Mouse (Mus musculus) CH12.LX (cell line): ENCODE results near the gene Adamts15. TPM values are rescaled to one million over a fixed set of nuclear protein-coding genes. Genes with fewer than 3 reads are reported as not detected.

Experiments used
- DNase-seq: peaks from one replicate; pipeline ENCODE4 v3.0.0-alpha.2; 2013; ENCODE audit errors: extremely low read depth
- H3K27ac ChIP-seq: 2 replicates; pipeline ENCODE4 v1.5.1; 2012; ENCODE audit warnings: low read depth, mild to moderate bottlenecking, control low read depth, moderate library complexity; ENCODE audit not compliant: insufficient read depth
- H3K27me3 ChIP-seq: replicated peaks from 2 replicates; pipeline ENCODE3; 2012; ENCODE audit warnings: inconsistent platforms
- H3K36me3 ChIP-seq, 2 experiments: replicated peaks in 1 of 2; 2 replicates each; pipeline versions ENCODE3 to v1.6.1; 2012; ENCODE audit warnings: inconsistent platforms in 1 of 2, low read length in 1 of 2, mild to moderate bottlenecking in 1 of 2, mixed read lengths in 1 of 2, moderate library complexity in 1 of 2; ENCODE audit not compliant: control insufficient read depth in 1 of 2, insufficient read depth in 1 of 2
- H3K4me1 ChIP-seq, 2 experiments: 2 replicates each; pipeline ENCODE4 v1.6.1; 2012; ENCODE audit warnings: inconsistent platforms in 1 of 2, moderate library complexity in 1 of 2; ENCODE audit not compliant: insufficient read depth in 2 of 2, control insufficient read depth in 1 of 2
- H3K4me2 ChIP-seq: 2 replicates; pipeline ENCODE4 v1.6.1; 2012; ENCODE audit warnings: low read depth, mild to moderate bottlenecking, control low read depth; ENCODE audit not compliant: poor library complexity, insufficient read depth, severe bottlenecking
- H3K4me3 ChIP-seq, 3 experiments: fragments of 150-350 bp in 1 of 3; sonication (generic) in 1 of 3; replicated peaks in 1 of 3; 2 replicates each; pipeline versions ENCODE3 to v1.5.1; 2011 to 2012; ENCODE audit warnings: low read depth in 2 of 3, low read length in 2 of 3, mild to moderate bottlenecking in 2 of 3, moderate library complexity in 2 of 3, control low read depth in 1 of 3, improper control_type of control experiment in 1 of 3, inconsistent platforms in 1 of 3, mixed read lengths in 1 of 3; ENCODE audit not compliant: poor library complexity in 1 of 3
- H3K79me2 ChIP-seq: replicated peaks from 2 replicates; pipeline ENCODE4 v1.6.1; 2012; ENCODE audit warnings: mild to moderate bottlenecking, moderate library complexity; ENCODE audit not compliant: control insufficient read depth, poor library complexity, insufficient read depth, severe bottlenecking; ENCODE audit errors: extremely low read depth
- H3K9ac ChIP-seq: 2 replicates; pipeline ENCODE4 v1.6.1; 2012; ENCODE audit warnings: low read depth, mild to moderate bottlenecking, control low read depth, moderate library complexity; ENCODE audit not compliant: insufficient read depth
- H3K9me3 ChIP-seq: replicated peaks from 2 replicates; pipeline ENCODE3; 2012; ENCODE audit warnings: low read length, inconsistent platforms, mixed read lengths
- CHD1 ChIP-seq: IDR thresholded peaks from 2 replicates; pipeline ENCODE4 v1.6.1; 2012; ENCODE audit warnings: low read depth, low read length, improper control_type of control experiment, inconsistent platforms
- E2F4 ChIP-seq: IDR thresholded peaks from 2 replicates; pipeline ENCODE4 v1.6.1; 2011; ENCODE audit warnings: low read depth, low read length, improper control_type of control experiment; ENCODE audit not compliant: insufficient replicate concordance
- HCFC1 ChIP-seq: IDR thresholded peaks from 2 replicates; pipeline ENCODE4 v1.6.1; 2012; ENCODE audit warnings: low read depth, mild to moderate bottlenecking, inconsistent platforms, low read length, improper control_type of control experiment
- MAFK ChIP-seq: IDR thresholded peaks from 2 replicates; pipeline ENCODE4 v1.6.1; 2011; ENCODE audit warnings: low read length, improper control_type of control experiment; ENCODE audit not compliant: insufficient replicate concordance
- MXI1 ChIP-seq: IDR thresholded peaks from 2 replicates; pipeline ENCODE4 v1.6.1; 2011; ENCODE audit warnings: mild to moderate bottlenecking, low read depth, low read length, improper control_type of control experiment
- MYC ChIP-seq: IDR thresholded peaks from 2 replicates; pipeline ENCODE4 v1.6.1; 2011; ENCODE audit warnings: low read depth, mild to moderate bottlenecking, improper control_type of control experiment, low read length
- NELFE ChIP-seq: IDR thresholded peaks from 2 replicates; pipeline ENCODE4 v1.6.1; 2011; ENCODE audit warnings: low read depth, low read length, improper control_type of control experiment
- NRF1 ChIP-seq: IDR thresholded peaks from 2 replicates; pipeline ENCODE4 v1.6.1; 2014; ENCODE audit warnings: low read depth, mild to moderate bottlenecking, inconsistent platforms, low read length, improper control_type of control experiment, moderate library complexity
- PAX5 ChIP-seq: IDR thresholded peaks from 2 replicates; pipeline ENCODE4 v1.6.1; 2012; ENCODE audit warnings: low read length, inconsistent platforms, mixed read lengths
- RAD21 ChIP-seq: IDR thresholded peaks from 2 replicates; pipeline ENCODE4 v1.6.1; 2011; ENCODE audit warnings: low read depth, mild to moderate bottlenecking, low read length, improper control_type of control experiment, moderate library complexity
- RCOR1 ChIP-seq: conservative IDR thresholded peaks from 2 replicates; pipeline ENCODE4 v1.6.1; 2012; ENCODE audit warnings: low read depth, mild to moderate bottlenecking, inconsistent platforms, low read length, improper control_type of control experiment
- SIN3A ChIP-seq: IDR thresholded peaks from 2 replicates; pipeline ENCODE4 v1.6.1; 2012; ENCODE audit warnings: low read length, improper control_type of control experiment, inconsistent platforms
- TCF12 ChIP-seq: IDR thresholded peaks from 2 replicates; pipeline ENCODE4 v1.6.1; 2014; ENCODE audit warnings: low read depth, mild to moderate bottlenecking, inconsistent platforms, low read length, improper control_type of control experiment
- ZC3H11A ChIP-seq: IDR thresholded peaks from 2 replicates; pipeline ENCODE4 v1.6.1; 2012; ENCODE audit warnings: low read depth, mild to moderate bottlenecking, inconsistent platforms, low read length, improper control_type of control experiment
- ZKSCAN1 ChIP-seq: IDR thresholded peaks from 2 replicates; pipeline ENCODE4 v1.6.1; 2012; ENCODE audit warnings: low read depth, inconsistent platforms, low read length, improper control_type of control experiment, borderline replicate concordance
- ZNF384 ChIP-seq: IDR thresholded peaks from 2 replicates; pipeline ENCODE4 v1.6.1; 2012; ENCODE audit warnings: low read depth, low read length, improper control_type of control experiment, inconsistent platforms
- dilution Hi-C: fragments of 300-500 bp; cut with MboI; formaldehyde crosslinking; loops from 2 replicates; pipeline ENCODE4 v1.14.3; 2020; ENCODE audit warnings: low sequenced_read_pairs; ENCODE audit not compliant: extremely low pct_unique_long_range_greater_than_20kb, extremely low pct_ligation_motif_present
- in situ Hi-C: fragments of 300-500 bp; cut with MboI; formaldehyde crosslinking; loops from 3 replicates; pipeline ENCODE4 v1.14.3; 2019; ENCODE audit warnings: low sequenced_read_pairs, low pct_ligation_motif_present, low pct_unique_long_range_greater_than_20kb, mixed read lengths
- polyA plus RNA-seq: library from polyadenylated mRNA; unstranded; fragments of >175 nt; gene quantifications from 2 replicates; pipeline ENCODE4 v1.2.1, GENCODE M21; 2012; ENCODE audit warnings: low read depth; ENCODE audit not compliant: insufficient read length
- total RNA-seq, 2 experiments: library from RNA; depleted of rRNA; stranded (reverse); fragments of 300-350 nt in 1 of 2; fragments of >200 nt in 1 of 2; gene quantifications; 2 replicates each; pipeline ENCODE4 v1.2.3; 2012 to 2014

Gene Adamts15
- total and polyA plus RNA-seq, 3 experiments, result not detected

DNA sequence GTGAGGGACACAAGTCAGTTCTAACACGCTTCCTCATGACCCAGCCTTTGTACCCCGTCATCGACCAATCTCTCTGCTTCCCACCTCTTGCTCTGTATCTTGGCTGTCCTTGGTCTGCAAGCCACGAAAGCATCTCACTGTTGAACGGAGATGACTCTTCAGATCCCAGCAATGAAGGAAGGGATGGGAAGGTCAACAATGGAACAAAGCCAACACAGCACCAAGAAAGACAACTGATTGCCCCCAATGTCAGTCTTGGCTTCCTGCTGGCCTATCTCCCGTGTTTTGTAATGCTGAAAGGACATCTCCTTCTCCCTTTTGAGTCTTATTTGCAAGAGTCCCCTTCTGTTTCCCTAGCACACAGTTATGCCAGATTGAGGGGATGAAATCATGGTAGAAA lies 45.9 kb upstream of the Adamts15 start:
- dilution Hi-C loops (no loop called here), in situ Hi-C loops (no loop called here)
- Histone ChIP-seq H3K4me2 (no peak overlapping the region), H3K4me3 (no peak overlapping the region), H3K9me3 (no peaks in the 10 kb centered on the region), H3K36me3 (no peaks in the 10 kb centered on the region), H3K27me3 (no peaks in the 10 kb centered on the region), H3K79me2 (no peaks in the 10 kb centered on the region), H3K27ac (no peak overlapping the region), H3K9ac (no peak overlapping the region)
- no peak for DNase-seq
- TF ChIP-seq ZC3H11A, result no peak
- no peak for TF ChIP-seq ZNF384
- no peak for TF ChIP-seq TCF12
- no peak for TF ChIP-seq PAX5
- no peak for TF ChIP-seq NELFE
- TF ChIP-seq MAFK, result no peak
- TF ChIP-seq HCFC1, result no peak
- TF ChIP-seq CHD1, result no peak
- TF ChIP-seq, all 38 proteins: peak for 0
- 0 out of 4 replicates have a peak, but pooled peaks cover 0 to 3% of the 10 kb centered on the region in 2 experiments for H3K4me1 ChIP-seq

DNA sequence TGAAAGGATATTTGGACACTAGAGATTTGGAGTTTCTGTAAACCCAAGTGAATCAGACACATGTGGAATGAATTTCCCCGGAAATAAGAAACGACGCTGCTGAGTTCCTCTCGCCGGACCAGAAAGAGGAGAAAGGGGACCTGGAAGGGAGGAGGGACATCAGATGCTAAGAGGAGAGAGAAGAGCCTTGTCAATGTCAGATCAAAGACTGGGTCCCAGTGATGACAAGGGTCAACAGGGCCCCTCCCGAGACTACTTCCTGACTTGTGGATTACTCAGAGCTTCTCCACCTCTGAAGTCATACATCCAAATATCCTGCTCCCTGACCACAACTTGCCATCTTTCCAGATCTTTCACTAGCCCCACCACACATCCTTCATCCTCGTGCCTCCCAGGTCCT lies 44.6 kb upstream of the Adamts15 start:
- dilution Hi-C loops, result no loop called here
- Histone ChIP-seq H3K4me2 (no peak overlapping the region), H3K9ac (no peak overlapping the region), H3K79me2 (no peaks in the 10 kb centered on the region), H3K36me3 (no peaks in the 10 kb centered on the region), H3K4me3 (no peak overlapping the region), H3K27ac (no peak overlapping the region)
- no peak for DNase-seq
- in situ Hi-C loops, result no loop called here
- no peak for TF ChIP-seq SIN3A
- TF ChIP-seq RCOR1, result no peak
- TF ChIP-seq NELFE, result no peak
- TF ChIP-seq, all 38 proteins: peak for 0
- no peaks in the 10 kb centered on the region for H3K27me3 ChIP-seq
- H3K9me3 ChIP-seq, result no peaks in the 10 kb centered on the region
- H3K4me1 ChIP-seq, result 0 out of 4 replicates have a peak, but pooled peaks cover 0 to 2% of the 10 kb centered on the region in 2 experiments

- Histone ChIP-seq H3K27ac (no peak overlapping the region), H3K27me3 (no peaks in the 10 kb centered on the region), H3K4me3 (no peak overlapping the region), H3K79me2 (no peaks in the 10 kb centered on the region), H3K9ac (no peak overlapping the region), H3K4me2 (no peak overlapping the region), H3K4me1 (no peaks in the 10 kb centered on the region), H3K36me3 (no peaks in the 10 kb centered on the region), H3K9me3 (no peaks in the 10 kb centered on the region)
- no peak for DNase-seq
- TF ChIP-seq RAD21 (no peak), MYC (no peak), E2F4 (no peak), ZKSCAN1 (no peak), TCF12 (no peak), NELFE (no peak), MXI1 (no peak), NRF1 (no peak), RCOR1 (no peak)
- in situ Hi-C loops (no loop called here), dilution Hi-C loops (no loop called here)
Observed at GRCm38 (mm10) chr9:30964685-30965084, 42.4 kb upstream of the Adamts15 start.
